Mouse (Mus musculus) spleen, adult 2 months (tissue): Measurements from ENCODE around the gene Daam2. TPM values are rescaled to one million over a fixed set of nuclear protein-coding genes. Genes with fewer than 3 reads are reported as not detected.

Source experiments
- DNase-seq, 2 experiments: peaks; one replicate each; pipeline versions ENCODE4 v3.0.0 to v3.0.0-alpha.2; 2012 to 2021; ENCODE audit warnings: low spot score in 2 of 2, low read depth in 1 of 2
- H3K27ac ChIP-seq: fragments of 200-500 bp; 2 replicates; pipeline ENCODE4 v1.5.1; 2012; ENCODE audit warnings: low read length, inconsistent platforms; ENCODE audit not compliant: insufficient read depth
- H3K27me3 ChIP-seq: fragments of 200-500 bp; 2 replicates; pipeline ENCODE4 v1.6.1; 2012; ENCODE audit warnings: mild to moderate bottlenecking, moderate library complexity, low read length, inconsistent platforms; ENCODE audit not compliant: control insufficient read depth, insufficient read depth
- H3K36me3 ChIP-seq: fragments of 200-500 bp; 2 replicates; pipeline ENCODE4 v1.6.1; 2012; ENCODE audit warnings: mild to moderate bottlenecking, low read length, inconsistent platforms; ENCODE audit not compliant: control insufficient read depth, insufficient read depth
- H3K4me1 ChIP-seq: fragments of 200-500 bp; 2 replicates; pipeline ENCODE4 v1.6.1; 2011; ENCODE audit warnings: inconsistent platforms; ENCODE audit not compliant: control insufficient read depth, insufficient read depth, insufficient read length
- H3K4me3 ChIP-seq: fragments of 200-500 bp; 2 replicates; pipeline ENCODE4 v1.5.1; 2011; ENCODE audit warnings: mild to moderate bottlenecking, inconsistent platforms; ENCODE audit not compliant: insufficient read depth, insufficient read length; ENCODE audit errors: extremely low read depth
- CTCF ChIP-seq: fragments of 200-500 bp; IDR thresholded peaks from 2 replicates; pipeline ENCODE4 v1.5.1; 2011; ENCODE audit warnings: mild to moderate bottlenecking, inconsistent platforms; ENCODE audit not compliant: insufficient read depth, insufficient read length, insufficient replicate concordance; ENCODE audit errors: extremely low read depth
- POLR2A ChIP-seq: fragments of 200-500 bp; IDR thresholded peaks from 2 replicates; pipeline ENCODE4 v1.6.1; 2011; ENCODE audit warnings: low read depth, low read length, inconsistent platforms
- WGBS: fragments of 180-500 bp; shearing (Covaris S2); methylation state at CpG from one replicate; pipeline ENCODE4 v1.1.7; 2018; 5-methylcytosine and 5-hydroxymethylcytosine counted together
- polyA plus RNA-seq: library from polyadenylated mRNA; depleted of rRNA; stranded (reverse); fragments of >200 nt; gene quantifications from 2 replicates; pipeline ENCODE4 v1.2.3, GENCODE M21; 2012

The Daam2 gene
- polyA plus RNA-seq, 1 experiment = 3.1 TPM

DNA sequence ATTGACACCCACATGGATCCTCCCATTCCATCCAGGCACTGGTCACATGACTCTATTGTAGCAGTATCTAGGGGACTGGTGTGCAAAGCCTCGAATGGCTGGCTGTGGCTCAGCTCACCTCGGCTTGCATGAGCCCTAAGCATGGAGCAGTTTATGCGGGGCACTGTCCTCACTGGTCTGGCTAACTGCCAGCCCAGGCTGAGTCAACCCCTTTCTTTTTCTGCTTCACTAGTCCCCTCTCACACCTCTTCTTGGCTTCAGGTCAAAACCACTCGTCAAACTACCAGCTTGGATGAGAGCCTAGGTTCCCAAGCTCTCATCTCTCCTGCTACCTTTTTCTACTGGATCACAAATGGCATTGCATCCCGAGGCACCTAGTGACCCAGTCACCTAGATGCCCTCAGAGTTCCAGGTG, 51.5 kb downstream of the Daam2 start:
- H3K4me3 ChIP-seq = no peak overlapping the region
- 33% methylated on average over 5 of the region's 5 CpGs for WGBS
- no peak for DNase-seq

DNA sequence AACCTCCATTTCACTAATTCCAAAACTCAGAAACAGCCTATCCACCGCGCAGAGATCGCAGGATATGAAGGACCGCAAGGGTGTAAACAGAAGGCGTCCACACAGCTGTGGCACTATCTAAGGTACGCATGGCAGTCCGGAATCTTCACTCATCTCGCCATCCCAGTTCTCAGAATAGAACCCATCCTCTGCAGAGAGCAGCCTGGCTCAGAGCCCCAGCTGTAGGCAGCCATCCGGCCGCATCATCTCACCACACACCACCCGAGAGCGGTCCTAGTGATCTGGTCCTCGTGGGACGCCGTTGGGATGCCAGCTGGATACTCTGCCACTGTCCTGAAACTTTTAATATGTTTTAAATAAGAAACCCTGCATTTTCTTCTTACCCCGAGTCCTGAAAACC, 54.7 kb downstream of the Daam2 start:
- Histone ChIP-seq H3K27ac (no peak overlapping the region), H3K4me3 (no peak overlapping the region), H3K27me3 (no peaks in the 10 kb centered on the region), H3K36me3 (no peaks in the 10 kb centered on the region), H3K4me1 (no peaks in the 10 kb centered on the region)
- TF ChIP-seq CTCF (no peak), POLR2A (no peak)
- DNase-seq = no peak
- 89% methylated on average over 16 of the region's 16 CpGs for WGBS

More for the DNA sequence above, 51.5 kb downstream of the Daam2 start:
- Histone ChIP-seq H3K27me3 (no peaks in the 10 kb centered on the region), H3K4me1 (no peaks in the 10 kb centered on the region), H3K36me3 (no peaks in the 10 kb centered on the region), H3K27ac (no peak overlapping the region)
- no peak for TF ChIP-seq CTCF

DNA sequence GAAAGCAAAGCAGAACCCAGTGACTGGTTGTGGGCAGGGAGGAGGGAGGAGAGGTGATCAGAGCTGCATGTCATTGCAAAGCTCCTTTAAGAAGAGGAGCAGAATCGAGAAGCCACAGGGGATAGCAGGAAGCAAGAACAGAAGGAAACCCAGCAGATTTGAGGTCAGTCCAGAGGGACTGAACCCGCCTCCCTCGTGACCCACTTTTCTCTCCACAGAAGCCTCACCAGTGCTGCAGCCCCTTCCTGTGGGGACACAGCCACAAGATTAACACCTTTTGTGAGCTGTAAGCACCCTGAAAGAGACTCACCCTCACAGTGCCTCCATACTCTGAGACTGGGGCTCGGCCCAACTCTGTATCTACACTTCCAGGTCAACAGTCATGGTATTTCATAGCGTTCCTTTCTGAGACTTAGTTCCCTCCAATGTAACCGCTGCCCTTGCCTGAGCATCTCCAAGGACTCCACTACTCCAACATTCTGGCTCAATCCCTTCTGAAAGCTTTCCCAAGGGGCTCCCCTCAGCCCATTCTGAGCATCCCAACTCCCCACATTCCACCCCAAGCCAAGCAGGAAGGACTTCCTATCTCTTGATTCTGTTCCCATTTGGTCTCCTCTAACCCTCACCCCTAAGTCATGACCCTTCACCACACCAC, 60.8 kb downstream of the Daam2 start:
- TF ChIP-seq CTCF (no peak), POLR2A (no peak)
- whole genome bisulfite sequencing = 50% methylated on average over 6 of the region's 6 CpGs

DNA sequence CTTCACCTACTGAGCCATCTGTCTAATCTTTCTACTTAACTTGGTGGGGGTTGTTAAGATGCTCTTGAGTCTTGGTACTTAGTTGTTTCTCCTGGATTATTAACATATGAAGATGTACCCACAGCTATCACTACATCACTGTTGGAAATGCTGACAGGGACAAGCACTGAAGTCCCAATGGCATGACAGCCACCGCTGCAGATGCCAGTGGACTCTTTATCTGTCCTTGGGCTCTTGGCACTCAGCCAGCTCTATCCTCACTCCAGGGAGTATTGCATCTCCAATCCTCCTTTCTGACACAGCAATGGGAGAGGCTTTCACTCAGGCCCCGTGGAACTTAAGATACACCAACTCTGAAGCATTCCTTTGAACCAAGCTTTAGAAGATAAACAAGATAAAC, 63.9 kb downstream of the Daam2 start:
- 69% methylated on average over 2 of the region's 2 CpGs for WGBS
- H3K27me3 ChIP-seq = no peaks in the 10 kb centered on the region
- TF ChIP-seq POLR2A (no peak), CTCF (no peak)

More for the DNA sequence above, 60.8 kb downstream of the Daam2 start:
- no peak for DNase-seq
- no peaks in the 10 kb centered on the region for H3K4me1 ChIP-seq
- no peaks in the 10 kb centered on the region for H3K36me3 ChIP-seq
- H3K4me3 ChIP-seq = no peak overlapping the region
- no peak overlapping the region for H3K27ac ChIP-seq
- no peaks in the 10 kb centered on the region for H3K27me3 ChIP-seq

DNA sequence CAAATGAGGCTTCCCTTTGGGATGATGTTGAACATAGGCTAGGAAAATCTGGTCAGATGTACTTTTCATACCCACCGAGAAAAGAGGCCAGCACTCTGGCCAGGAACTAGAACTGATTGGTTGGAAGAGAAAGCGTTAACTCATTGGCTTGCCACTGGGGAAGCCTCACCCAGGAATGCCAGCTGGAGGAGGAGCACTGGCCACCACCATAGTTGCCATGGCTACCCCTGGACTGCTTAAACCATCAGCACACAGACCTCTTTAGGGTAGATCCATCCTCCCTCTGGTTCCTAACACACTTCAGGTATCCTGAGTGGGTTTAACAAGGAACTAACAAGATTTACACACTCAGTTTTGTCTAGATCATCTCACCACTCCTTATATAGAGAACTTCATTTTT, 64.5 kb downstream of the Daam2 start:
- no peak overlapping the region for H3K4me3 ChIP-seq
- no peaks in the 10 kb centered on the region for H3K36me3 ChIP-seq
- TF ChIP-seq CTCF (no peak), POLR2A (no peak)
- DNase-seq = no peak
- WGBS = 88% methylated on average over 2 of the region's 2 CpGs
- H3K4me1 ChIP-seq = no peaks in the 10 kb centered on the region
- no peaks in the 10 kb centered on the region for H3K27me3 ChIP-seq
- no peak overlapping the region for H3K27ac ChIP-seq

More for the DNA sequence above, 63.9 kb downstream of the Daam2 start:
- no peak for DNase-seq
- H3K4me3 ChIP-seq = no peak overlapping the region
- no peak overlapping the region for H3K27ac ChIP-seq
- no peaks in the 10 kb centered on the region for H3K4me1 ChIP-seq
- no peaks in the 10 kb centered on the region for H3K36me3 ChIP-seq

DNA sequence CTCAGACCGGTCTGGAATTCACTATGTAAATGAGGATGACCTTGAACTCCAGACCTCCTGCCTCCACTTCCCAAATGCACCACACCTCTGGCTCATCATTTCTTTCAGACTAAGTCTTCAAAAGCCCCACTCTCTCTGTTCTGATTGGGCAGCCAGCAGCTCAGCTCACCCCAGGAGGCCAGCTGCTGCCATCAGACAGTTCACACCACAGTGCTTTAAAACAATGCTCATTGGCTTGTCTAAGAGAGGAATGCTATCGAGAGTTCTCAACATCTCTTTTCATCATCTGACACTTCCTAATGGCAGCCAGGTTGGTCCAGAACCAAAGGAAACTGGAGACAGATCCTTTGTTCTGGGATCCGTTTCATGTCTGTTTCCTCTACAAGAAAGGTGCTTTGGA, 66.0 kb downstream of the Daam2 start:
- no peak for DNase-seq
- WGBS = 86% methylated on average over 3 of the region's 3 CpGs
- no peak overlapping the region for H3K4me3 ChIP-seq
- H3K36me3 ChIP-seq = no peaks in the 10 kb centered on the region
- H3K27ac ChIP-seq = no peak overlapping the region
- H3K27me3 ChIP-seq = no peaks in the 10 kb centered on the region
- no peaks in the 10 kb centered on the region for H3K4me1 ChIP-seq
- no peak for TF ChIP-seq POLR2A
- no peak for TF ChIP-seq CTCF

DNA sequence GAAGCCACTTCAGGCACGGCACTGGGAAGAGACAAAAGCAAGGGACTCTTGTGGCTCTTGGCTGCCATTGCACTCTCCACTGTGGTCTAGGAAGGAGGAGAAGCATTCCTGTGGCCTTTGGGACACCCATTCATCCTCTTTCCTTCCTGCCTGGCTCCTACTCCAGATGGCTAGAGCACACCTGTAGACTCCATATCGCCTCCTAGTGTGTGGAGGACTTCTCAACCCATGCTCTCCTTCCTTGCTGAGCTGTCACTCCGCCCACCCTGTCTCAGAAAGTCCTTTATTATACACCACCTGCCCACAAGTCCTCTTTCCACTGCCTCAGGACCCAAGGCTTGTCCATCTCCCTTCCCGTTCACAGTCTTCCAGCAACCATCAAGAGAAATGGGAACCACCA, 70.9 kb downstream of the Daam2 start:
- Histone ChIP-seq H3K4me3 (no peak overlapping the region), H3K27ac (no peak overlapping the region), H3K27me3 (no peaks in the 10 kb centered on the region), H3K36me3 (no peaks in the 10 kb centered on the region), H3K4me1 (no peaks in the 10 kb centered on the region)
- DNase-seq = no peak
- 95% methylated on average over 4 of the region's 4 CpGs for WGBS
- TF ChIP-seq POLR2A (no peak), CTCF (no peak)
